Mouse (Mus musculus) embryonic facial prominence, embryonic 13.5 days (tissue): ENCODE data around the gene Fbxw7. TPM values are rescaled to one million over a fixed set of nuclear protein-coding genes. Genes with fewer than 3 reads are reported as not detected.
"Not testable (repeated sequence)": the region's sequence is repeated elsewhere in the genome, so short reads cannot be mapped to it uniquely, and the experiment has no call there.

ENCODE experiments used
- ATAC-seq: fragments of 200-750 bp; cut with Nextera tagmentation; 2 replicates; pipeline ENCODE4 v1.8.0; 2017; ENCODE audit warnings: low read depth; ENCODE audit not compliant: insufficient number of reproducible peaks, insufficient read depth, low FRiP score, low TSS enrichment
- H3K27ac ChIP-seq: fragments of 300-500 bp; sonication (generic); 2 replicates; pipeline ENCODE4 v1.5.1; 2015; ENCODE audit warnings: moderate library complexity, mild to moderate bottlenecking, inconsistent platforms
- H3K27me3 ChIP-seq: fragments of 300-500 bp; sonication (generic); 2 replicates; pipeline ENCODE4 v1.6.1; 2015; ENCODE audit warnings: mild to moderate bottlenecking, inconsistent platforms
- H3K36me3 ChIP-seq: fragments of 300-500 bp; sonication (generic); 2 replicates; pipeline ENCODE4 v1.6.1; 2015; ENCODE audit warnings: mild to moderate bottlenecking, inconsistent platforms
- H3K4me1 ChIP-seq: fragments of 300-500 bp; sonication (generic); 2 replicates; pipeline ENCODE4 v1.6.1; 2015; ENCODE audit warnings: inconsistent platforms
- H3K4me2 ChIP-seq: fragments of 300-500 bp; sonication (generic); 2 replicates; pipeline ENCODE4 v1.6.1; 2015; ENCODE audit warnings: moderate library complexity, mild to moderate bottlenecking, inconsistent platforms
- H3K4me3 ChIP-seq: fragments of 300-500 bp; sonication (generic); 2 replicates; pipeline ENCODE4 v1.5.1; 2015; ENCODE audit warnings: mild to moderate bottlenecking, inconsistent platforms
- H3K9ac ChIP-seq: fragments of 300-500 bp; sonication (generic); 2 replicates; pipeline ENCODE4 v1.6.1; 2015; ENCODE audit warnings: mild to moderate bottlenecking, inconsistent platforms
- H3K9me3 ChIP-seq: fragments of 300-500 bp; sonication (generic); 2 replicates; pipeline ENCODE4 v1.6.1; 2016; ENCODE audit warnings: inconsistent platforms
- WGBS: fragments of 180-500 bp; shearing (Covaris S2); methylation state at CpG from one replicate; pipeline ENCODE4 v1.1.7; 2015; ENCODE audit warnings: mixed read lengths; 5-methylcytosine and 5-hydroxymethylcytosine counted together
- polyA plus RNA-seq: library from polyadenylated mRNA; unstranded; fragments of >200 nt; fragmentation: Nextera tagmentation; extraction: Ambion mirVana; gene quantifications from 2 replicates; pipeline ENCODE4 v1.2.1, GENCODE M21; 2015

The Fbxw7 gene
- polyA plus RNA-seq, 1 experiment from 2014 or later: 14.5 TPM

GRCm38 (mm10) chr3:84861817-84862216 is 46.7 kb downstream of the Fbxw7 start:
- not testable (repeated sequence) for ATAC-seq, H3K4me2 ChIP-seq, H3K9me3 ChIP-seq, H3K4me1 ChIP-seq, H3K27me3 ChIP-seq, H3K36me3 ChIP-seq, H3K4me3 ChIP-seq, H3K27ac ChIP-seq, H3K9ac ChIP-seq
- 88% methylated on average over 3 of the region's 3 CpGs for WGBS

DNA sequence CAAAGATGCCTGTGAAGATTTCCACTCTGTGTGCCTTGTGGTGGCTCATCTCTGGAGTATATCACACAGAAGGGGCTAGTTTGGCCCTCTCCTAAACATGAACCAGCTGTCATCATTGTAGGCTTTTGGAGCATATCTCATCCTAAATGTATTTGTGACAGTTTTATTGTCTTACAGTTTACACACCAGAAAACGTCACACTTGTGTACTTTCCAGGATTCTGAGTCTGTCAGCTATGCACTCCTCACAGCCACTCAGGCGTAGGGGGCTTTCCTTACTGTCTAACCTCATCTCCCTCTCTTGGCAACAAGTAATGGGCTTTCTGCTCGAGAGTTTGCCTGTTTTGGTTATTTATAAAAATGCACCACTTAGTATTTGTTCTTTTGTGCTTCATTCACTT is 50.6 kb downstream of the Fbxw7 start:
- no peak overlapping the region for H3K9ac ChIP-seq
- 85% methylated on average over 3 of the region's 3 CpGs for WGBS
- H3K4me2 ChIP-seq: no peak overlapping the region
- no peaks in the 10 kb centered on the region for H3K36me3 ChIP-seq
- H3K4me3 ChIP-seq: no peak overlapping the region
- ATAC-seq: no peak
- H3K27ac ChIP-seq: no peak overlapping the region
- no peaks in the 10 kb centered on the region for H3K27me3 ChIP-seq
- H3K9me3 ChIP-seq: no peaks in the 10 kb centered on the region
- H3K4me1 ChIP-seq: no peaks in the 10 kb centered on the region

DNA sequence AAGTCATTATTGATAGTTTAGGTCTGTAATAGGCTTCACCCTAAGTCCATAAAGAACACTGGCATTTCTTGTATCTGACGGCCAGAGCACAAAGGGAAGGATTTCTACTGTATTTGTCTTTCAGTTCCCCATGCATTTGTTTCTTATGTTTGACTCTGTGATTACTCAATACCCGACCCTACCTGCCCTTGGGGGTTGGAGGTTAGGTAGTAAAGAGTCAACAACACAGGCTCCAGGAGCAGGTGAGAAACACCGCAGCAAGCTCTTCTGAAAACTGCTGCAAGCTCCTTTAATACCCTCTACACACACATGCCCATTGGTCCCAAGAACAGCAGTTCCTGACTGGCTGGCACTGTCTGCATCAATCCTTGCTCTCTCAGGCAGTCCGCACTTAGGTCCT is 51.8 kb downstream of the Fbxw7 start:
- no peaks in the 10 kb centered on the region for H3K4me1 ChIP-seq
- H3K4me3 ChIP-seq: no peak overlapping the region
- no peak overlapping the region for H3K9ac ChIP-seq
- H3K27ac ChIP-seq: no peak overlapping the region
- no peak overlapping the region for H3K4me2 ChIP-seq
- no peak for ATAC-seq
- no peaks in the 10 kb centered on the region for H3K36me3 ChIP-seq
- 69% methylated on average over 4 of the region's 4 CpGs for WGBS
- no peaks in the 10 kb centered on the region for H3K27me3 ChIP-seq
- no peaks in the 10 kb centered on the region for H3K9me3 ChIP-seq

DNA sequence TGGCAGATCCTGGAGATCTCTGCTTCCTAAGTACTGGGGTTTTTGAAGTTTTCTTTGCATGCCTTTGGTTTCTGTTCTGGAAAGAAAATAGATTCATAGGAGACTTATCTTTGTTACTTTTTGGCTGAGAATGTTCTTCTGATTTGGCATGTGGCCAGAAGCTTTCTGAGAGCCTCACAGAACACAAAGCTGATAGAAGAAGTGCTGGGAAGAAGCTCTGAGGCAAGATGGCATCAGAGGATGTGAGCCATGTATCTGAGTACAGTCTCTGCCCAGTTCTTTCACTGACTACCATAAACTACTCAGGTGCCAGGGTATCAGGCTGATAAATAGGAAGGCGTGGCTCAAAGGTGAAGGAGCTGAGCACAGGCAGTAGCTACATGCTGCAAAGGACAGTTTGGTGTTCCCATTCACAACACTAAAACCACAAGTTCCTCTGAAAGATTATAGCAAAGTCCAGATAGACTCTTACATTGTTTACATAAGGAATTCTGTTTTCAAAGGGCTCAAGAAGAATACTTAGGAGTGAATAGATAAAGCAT is 52.4 kb downstream of the Fbxw7 start:
- Histone ChIP-seq H3K27me3 (no peaks in the 10 kb centered on the region), H3K4me2 (no peak overlapping the region), H3K27ac (no peak overlapping the region), H3K36me3 (no peaks in the 10 kb centered on the region), H3K9ac (no peak overlapping the region), H3K4me1 (no peaks in the 10 kb centered on the region), H3K9me3 (no peaks in the 10 kb centered on the region), H3K4me3 (no peak overlapping the region)
- WGBS: 88% methylated on average over 1 of the region's 1 CpGs
- ATAC-seq: no peak

- Histone ChIP-seq H3K9me3 (no peaks in the 10 kb centered on the region), H3K9ac (no peak overlapping the region), H3K27ac (no peak overlapping the region), H3K36me3 (no peaks in the 10 kb centered on the region), H3K4me3 (no peak overlapping the region), H3K4me2 (no peak overlapping the region), H3K4me1 (no peaks in the 10 kb centered on the region), H3K27me3 (no peaks in the 10 kb centered on the region)
- ATAC-seq: no peak
- WGBS: 65% methylated on average over 1 of the region's 1 CpGs
These were observed 52.9 kb downstream of the Fbxw7 start for GRCm38 (mm10) chr3:84867991-84868390.

GRCm38 (mm10) chr3:84870126-84870525 is 55.1 kb downstream of the Fbxw7 start:
- no peaks in the 10 kb centered on the region for H3K36me3 ChIP-seq
- no peaks in the 10 kb centered on the region for H3K4me1 ChIP-seq
- no peak overlapping the region for H3K4me3 ChIP-seq
- no peak overlapping the region for H3K27ac ChIP-seq
- no peaks in the 10 kb centered on the region for H3K27me3 ChIP-seq
- H3K4me2 ChIP-seq: no peak overlapping the region
- no peaks in the 10 kb centered on the region for H3K9me3 ChIP-seq
- ATAC-seq: no peak
- H3K9ac ChIP-seq: no peak overlapping the region

DNA sequence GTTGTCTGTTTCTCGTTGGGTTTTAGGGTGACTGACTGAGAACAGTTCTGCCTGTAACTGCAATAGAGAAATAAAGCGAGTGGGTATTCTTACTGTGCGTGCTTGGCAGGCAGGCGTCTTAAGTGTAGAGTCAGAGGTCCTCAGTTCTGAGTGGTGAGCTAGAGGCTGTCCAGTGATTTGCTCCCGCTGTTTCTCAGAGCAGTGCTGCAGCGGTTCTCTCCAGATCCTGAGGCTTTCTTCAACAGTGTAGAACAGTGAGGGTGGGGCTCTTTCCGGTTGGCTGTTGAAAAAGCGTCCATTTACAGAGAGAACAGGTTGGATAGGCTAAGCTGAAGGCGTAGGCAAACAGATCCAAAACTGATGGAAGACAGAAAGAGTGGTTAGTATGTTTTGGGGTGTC is 60.2 kb downstream of the Fbxw7 start:
- Histone ChIP-seq H3K4me1 (no peaks in the 10 kb centered on the region), H3K27me3 (no peaks in the 10 kb centered on the region), H3K4me2 (no peak overlapping the region), H3K27ac (no peak overlapping the region), H3K9ac (no peak overlapping the region), H3K9me3 (no peaks in the 10 kb centered on the region), H3K36me3 (no peaks in the 10 kb centered on the region), H3K4me3 (no peak overlapping the region)
- no peak for ATAC-seq
- 74% methylated on average over 9 of the region's 9 CpGs for WGBS

GRCm38 (mm10) chr3:84876211-84876610 is 61.1 kb downstream of the Fbxw7 start:
- ATAC-seq: no peak
- Histone ChIP-seq H3K9me3 (no peaks in the 10 kb centered on the region), H3K9ac (no peak overlapping the region), H3K27me3 (no peaks in the 10 kb centered on the region), H3K4me3 (no peak overlapping the region), H3K36me3 (no peaks in the 10 kb centered on the region), H3K4me2 (no peak overlapping the region), H3K4me1 (no peaks in the 10 kb centered on the region), H3K27ac (no peak overlapping the region)
- WGBS: 70% methylated on average over 4 of the region's 4 CpGs

- ATAC-seq: no peak
- no peak overlapping the region for H3K4me3 ChIP-seq
- no peaks in the 10 kb centered on the region for H3K27me3 ChIP-seq
- H3K27ac ChIP-seq: no peak overlapping the region
- WGBS: 54% methylated on average over 11 of the region's 11 CpGs
- no peak overlapping the region for H3K9ac ChIP-seq
- no peak overlapping the region for H3K4me2 ChIP-seq
- H3K4me1 ChIP-seq: peaks cover 24% of the 10 kb centered on the region
- H3K36me3 ChIP-seq: peaks cover 4% of the 10 kb centered on the region; the same call in 1 of the 2 replicates
- no peaks in the 10 kb centered on the region for H3K9me3 ChIP-seq
These were observed 68.9 kb downstream of the Fbxw7 start for GRCm38 (mm10) chr3:84883817-84884483.

GRCm38 (mm10) chr3:84889648-84890047 is 74.6 kb downstream of the Fbxw7 start:
- Histone ChIP-seq H3K9ac (no peak overlapping the region), H3K27me3 (no peaks in the 10 kb centered on the region), H3K36me3 (peaks cover 4% of the 10 kb centered on the region; the same call in 1 of the 2 replicates), H3K4me3 (no peak overlapping the region), H3K27ac (no peak overlapping the region), H3K9me3 (no peaks in the 10 kb centered on the region), H3K4me1 (0 out of 2 replicates have a peak, but pooled peaks cover 3% of the 10 kb centered on the region), H3K4me2 (no peak overlapping the region)
- WGBS: 61% methylated on average over 1 of the region's 1 CpGs
- ATAC-seq: no peak

DNA sequence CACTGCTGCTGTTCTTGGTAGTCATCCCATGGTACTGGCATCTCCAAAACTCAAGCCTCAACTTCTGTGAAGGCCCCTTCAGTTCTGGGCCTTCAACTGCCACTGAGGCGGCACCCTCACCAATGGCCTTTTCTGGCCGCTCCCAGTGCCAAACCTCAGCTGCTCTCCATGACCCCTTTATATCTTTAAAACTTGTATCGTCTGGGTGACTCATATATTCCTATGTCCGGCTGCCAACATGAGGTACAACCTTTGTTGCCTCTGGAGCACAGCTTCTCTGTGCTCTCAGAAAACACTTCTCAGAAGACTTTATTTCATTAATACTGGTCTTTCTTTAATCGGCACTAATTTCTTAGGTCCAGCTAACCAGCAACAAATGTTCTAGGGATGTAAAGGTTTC is 75.9 kb downstream of the Fbxw7 start:
- 94% methylated on average over 5 of the region's 5 CpGs for WGBS
- Histone ChIP-seq H3K4me2 (no peak overlapping the region), H3K27me3 (no peaks in the 10 kb centered on the region), H3K9ac (no peak overlapping the region), H3K4me3 (no peak overlapping the region), H3K36me3 (peaks cover 4% of the 10 kb centered on the region; the same call in 1 of the 2 replicates), H3K27ac (no peak overlapping the region), H3K4me1 (no peaks in the 10 kb centered on the region), H3K9me3 (no peaks in the 10 kb centered on the region)
- ATAC-seq: no peak

DNA sequence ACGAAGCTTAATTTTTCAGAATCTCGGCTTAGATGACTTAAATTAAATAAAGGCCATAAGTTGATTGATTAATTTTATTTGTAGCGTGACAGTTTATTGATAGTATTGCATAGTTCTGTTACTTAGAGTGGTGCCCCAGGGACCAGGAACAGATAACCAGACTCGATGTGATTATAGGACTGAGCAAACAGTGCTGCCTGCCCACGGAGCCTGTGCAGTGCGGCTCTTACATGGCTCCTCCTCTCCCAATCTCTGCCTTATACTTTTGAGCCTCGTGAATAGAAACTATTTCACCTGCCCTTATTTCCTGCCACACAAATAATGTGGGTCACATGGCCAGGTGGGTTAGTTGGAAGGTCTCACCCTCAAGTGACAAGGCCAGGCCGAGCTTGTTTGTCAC is 82.9 kb downstream of the Fbxw7 start:
- H3K9me3 ChIP-seq: no peaks in the 10 kb centered on the region
- no peak overlapping the region for H3K4me3 ChIP-seq
- H3K27me3 ChIP-seq: no peaks in the 10 kb centered on the region
- H3K9ac ChIP-seq: no peak overlapping the region
- WGBS: 82% methylated on average over 8 of the region's 8 CpGs
- no peaks in the 10 kb centered on the region for H3K36me3 ChIP-seq
- no peak overlapping the region for H3K27ac ChIP-seq
- 0 out of 2 replicates have a peak, but pooled peaks cover 2% of the 10 kb centered on the region for H3K4me1 ChIP-seq
- H3K4me2 ChIP-seq: no peak overlapping the region
- ATAC-seq: no peak
